Mouse (Mus musculus) heart, adult 18-20 months (tissue): ENCODE results near the gene Arap1. TPM values are rescaled to one million over a fixed set of nuclear protein-coding genes. Genes with fewer than 3 reads are reported as not detected.

ENCODE experiments used
- DNase-seq, 2 experiments: peaks; one replicate each; pipeline ENCODE4 v3.0.0; 2021 to 2022; ENCODE audit warnings: mixed read lengths in 1 of 2
- total RNA-seq, 2 experiments: library from RNA; stranded (reverse); gene quantifications; 2 replicates each; pipeline ENCODE4 v1.2.3; 2021

Gene Arap1
- total RNA-seq, 2 experiments from 2014 or later = 31.3 to 35.1 TPM

- DNase-seq = no peak
These were observed 96.3 kb downstream of the Arap1 start for GRCm38 (mm10) chr7:101444211-101444610.

- DNase-seq = no peak
These were observed 102.0 kb downstream of the Arap1 start for GRCm38 (mm10) chr7:101449855-101450254.

- peak; percentile 89 to 97 for DNase-seq
These were observed 102.8 kb downstream of the Arap1 start for GRCm38 (mm10) chr7:101450422-101451401.

- DNase-seq = no peak
These were observed 104.8 kb downstream of the Arap1 start for GRCm38 (mm10) chr7:101452669-101453068.

GRCm38 (mm10) chr7:101453296-101453695 lies 105.4 kb downstream of the Arap1 start:
- no peak for DNase-seq

- peak; percentile 71 to 85 for DNase-seq
These were observed 105.9 kb downstream of the Arap1 start for GRCm38 (mm10) chr7:101453725-101454124.

GRCm38 (mm10) chr7:101454479-101454878 lies 106.6 kb downstream of the Arap1 start:
- DNase-seq = peak; percentile 24 to 40

GRCm38 (mm10) chr7:101455141-101455540 lies 107.3 kb downstream of the Arap1 start:
- peak; percentile 11 to 23 for DNase-seq

GRCm38 (mm10) chr7:101456318-101456717 lies 108.5 kb downstream of the Arap1 start:
- DNase-seq = no peak

GRCm38 (mm10) chr7:101456789-101457188 lies 108.9 kb downstream of the Arap1 start:
- peak; percentile 44 to 78 for DNase-seq

- DNase-seq = no peak
These were observed 109.4 kb downstream of the Arap1 start for GRCm38 (mm10) chr7:101457283-101457682.

GRCm38 (mm10) chr7:101457801-101458200 lies 109.9 kb downstream of the Arap1 start:
- DNase-seq = peak; percentile 53 to 80

- DNase-seq = peak in 1 of 2 experiments; percentile 24
These were observed 110.5 kb downstream of the Arap1 start for GRCm38 (mm10) chr7:101458278-101458781.

- peak; percentile 31 to 55 for DNase-seq
These were observed 111.5 kb downstream of the Arap1 start for GRCm38 (mm10) chr7:101459305-101459813.

- peak; percentile 25 to 60 for DNase-seq
These were observed 112.2 kb downstream of the Arap1 start for GRCm38 (mm10) chr7:101459923-101460607.

GRCm38 (mm10) chr7:101460608-101460957 lies 112.7 kb downstream of the Arap1 start:
- DNase-seq = peak; percentile 77 to 87

GRCm38 (mm10) chr7:101461571-101461970 lies 113.7 kb downstream of the Arap1 start:
- no peak for DNase-seq

Other genes starting within 250 kb of the Arap1 start
- 1 to 10 TPM; 5.5 to 7.4 TPM for gene Atg16l2, start 45.8 kb upstream of the Arap1 start, total RNA-seq
- gene Stard10, start 31.0 kb upstream of the Arap1 start, total RNA-seq = 10 to 100 TPM; 68.5 to 72.5 TPM
- gene Gm45837, start 62.8 kb downstream of the Arap1 start, total RNA-seq = 1 to 10 TPM; 2.6 to 3.0 TPM
- 10 to 100 TPM; 43.4 to 49.6 TPM for gene Pde2a, start 73.6 kb downstream of the Arap1 start, total RNA-seq
- under 1 TPM in 1 of 2 experiments, not detected in 1; 0.15 TPM for gene Art2b, start 237.5 kb downstream of the Arap1 start, total RNA-seq